Mouse (Mus musculus): ENCODE measurements at regions not wholly inside any gene's neighbourhood (a gene's known extent, or its start where the extent isn't known, plus 50 kb on each side); places are given as distances from the start of the nearest gene placed in this dataset.

GRCm38 (mm10) chr19:30427484-30427883 lies 122.0 kb downstream of the Dkk1 start:
- TF ChIP-seq POLR2A (IDR thresholded peaks at IDR 0.05; ENCODE audit: borderline replicate concordance, extremely low read depth, insufficient read depth, insufficient read length) = no peak
- no peak overlapping the region for H3K4me3 ChIP-seq (replicated peaks; ENCODE audit: low read length)
- no peaks in the 10 kb centered on the region for H3K9me3 ChIP-seq (ENCODE audit: control insufficient read depth, low read length)
- H3K4me2 ChIP-seq (replicated peaks; ENCODE audit: low read depth, low read length, severe bottlenecking) = no peak overlapping the region
- no peak overlapping the region for H3K27ac ChIP-seq (replicated peaks; ENCODE audit: low read depth, low read length)
- H3K4me1 ChIP-seq (ENCODE audit: control insufficient read depth, insufficient read depth, low read length) = 0 out of 2 replicates have a peak, but pooled peaks cover 3% of the 10 kb centered on the region
- WGBS = 4% methylated on average over 2 of the region's 2 CpGs
- no peak overlapping the region for H3K9ac ChIP-seq (ENCODE audit: low read depth, low read length, severe bottlenecking)
- H3K27me3 ChIP-seq (ENCODE audit: control insufficient read depth, insufficient read depth, low read length) = no peaks in the 10 kb centered on the region
- ATAC-seq (ENCODE audit: low FRiP score, low read depth) (no peak), DNase-seq (ENCODE audit: low spot score) (no peak)
- H3K36me3 ChIP-seq (ENCODE audit: control insufficient read depth, insufficient read depth, low read length) = no peaks in the 10 kb centered on the region

GRCm38 (mm10) chr19:30433141-30433540 lies 116.3 kb downstream of the Dkk1 start:
- no peak for ATAC-seq (ENCODE audit: low FRiP score, low read depth)
- no peak for TF ChIP-seq POLR2A (IDR thresholded peaks at IDR 0.05; ENCODE audit: borderline replicate concordance, extremely low read depth, insufficient read depth, insufficient read length)
- H3K27ac ChIP-seq (replicated peaks; ENCODE audit: low read depth, low read length) = no peak overlapping the region
- no peaks in the 10 kb centered on the region for H3K27me3 ChIP-seq (ENCODE audit: control insufficient read depth, insufficient read depth, low read length)
- no peak for DNase-seq (ENCODE audit: low spot score)
- H3K4me3 ChIP-seq (replicated peaks; ENCODE audit: low read length) = no peak overlapping the region
- H3K9me3 ChIP-seq (ENCODE audit: control insufficient read depth, low read length) = no peaks in the 10 kb centered on the region
- WGBS = 88% methylated on average over 1 of the region's 1 CpGs
- 0 out of 2 replicates have a peak, but pooled peaks cover 3% of the 10 kb centered on the region for H3K4me1 ChIP-seq (ENCODE audit: control insufficient read depth, insufficient read depth, low read length)
- H3K9ac ChIP-seq (ENCODE audit: low read depth, low read length, severe bottlenecking) = no peak overlapping the region
- H3K36me3 ChIP-seq (ENCODE audit: control insufficient read depth, insufficient read depth, low read length) = no peaks in the 10 kb centered on the region
- H3K4me2 ChIP-seq (replicated peaks; ENCODE audit: low read depth, low read length, severe bottlenecking) = no peak overlapping the region

- H3K27me3 ChIP-seq (ENCODE audit: control insufficient read depth, insufficient read depth, low read length) = no peaks in the 10 kb centered on the region
- no peak overlapping the region for H3K27ac ChIP-seq (replicated peaks; ENCODE audit: low read depth, low read length)
- H3K4me1 ChIP-seq (ENCODE audit: control insufficient read depth, insufficient read depth, low read length) = 0 out of 2 replicates have a peak, but pooled peaks cover 3% of the 10 kb centered on the region
- no peak overlapping the region for H3K4me3 ChIP-seq (replicated peaks; ENCODE audit: low read length)
- H3K4me2 ChIP-seq (replicated peaks; ENCODE audit: low read depth, low read length, severe bottlenecking) = no peak overlapping the region
- ATAC-seq (ENCODE audit: low FRiP score, low read depth) (no peak), DNase-seq (ENCODE audit: low spot score) (no peak)
- no peaks in the 10 kb centered on the region for H3K9me3 ChIP-seq (ENCODE audit: control insufficient read depth, low read length)
- no peak for TF ChIP-seq POLR2A (IDR thresholded peaks at IDR 0.05; ENCODE audit: borderline replicate concordance, extremely low read depth, insufficient read depth, insufficient read length)
- no peaks in the 10 kb centered on the region for H3K36me3 ChIP-seq (ENCODE audit: control insufficient read depth, insufficient read depth, low read length)
- WGBS = 47% methylated on average over 12 of the region's 12 CpGs
- no peak overlapping the region for H3K9ac ChIP-seq (ENCODE audit: low read depth, low read length, severe bottlenecking)
These were observed 114.3 kb downstream of the Dkk1 start for GRCm38 (mm10) chr19:30435054-30435738.

- WGBS = 53% methylated on average over 13 of the region's 13 CpGs
- Histone ChIP-seq H3K27ac (replicated peaks; ENCODE audit: low read depth, low read length) (peak overlapping the region; percentile 56), H3K4me3 (replicated peaks; ENCODE audit: low read length) (no peak overlapping the region), H3K36me3 (ENCODE audit: control insufficient read depth, insufficient read depth, low read length) (no peaks in the 10 kb centered on the region), H3K4me2 (replicated peaks; ENCODE audit: low read depth, low read length, severe bottlenecking) (0 out of 2 replicates have a peak overlapping the region, but pooled peaks have one; percentile 6), H3K4me1 (ENCODE audit: control insufficient read depth, insufficient read depth, low read length) (peaks cover 9% of the 10 kb centered on the region; the same call in 1 of the 2 replicates), H3K9me3 (ENCODE audit: control insufficient read depth, low read length) (no peaks in the 10 kb centered on the region), H3K9ac (ENCODE audit: low read depth, low read length, severe bottlenecking) (no peak overlapping the region), H3K27me3 (ENCODE audit: control insufficient read depth, insufficient read depth, low read length) (no peaks in the 10 kb centered on the region)
- ATAC-seq (ENCODE audit: low FRiP score, low read depth) (peak; percentile 64), DNase-seq (ENCODE audit: low spot score) (peak; percentile 38)
- TF ChIP-seq POLR2A (IDR thresholded peaks at IDR 0.05; ENCODE audit: borderline replicate concordance, extremely low read depth, insufficient read depth, insufficient read length) = no peak
These were observed 98.5 kb downstream of the Dkk1 start for GRCm38 (mm10) chr19:30450869-30451542.

GRCm38 (mm10) chr19:30451543-30451920 lies 97.9 kb downstream of the Dkk1 start:
- Histone ChIP-seq H3K27ac (replicated peaks; ENCODE audit: low read depth, low read length) (peak overlapping the region; percentile 56; the same call in 1 of the 2 replicates), H3K4me2 (replicated peaks; ENCODE audit: low read depth, low read length, severe bottlenecking) (0 out of 2 replicates have a peak overlapping the region, but pooled peaks have one; percentile 6), H3K4me3 (replicated peaks; ENCODE audit: low read length) (no peak overlapping the region), H3K9me3 (ENCODE audit: control insufficient read depth, low read length) (no peaks in the 10 kb centered on the region), H3K27me3 (ENCODE audit: control insufficient read depth, insufficient read depth, low read length) (no peaks in the 10 kb centered on the region), H3K4me1 (ENCODE audit: control insufficient read depth, insufficient read depth, low read length) (peaks cover 9% of the 10 kb centered on the region; the same call in 1 of the 2 replicates), H3K9ac (ENCODE audit: low read depth, low read length, severe bottlenecking) (no peak overlapping the region), H3K36me3 (ENCODE audit: control insufficient read depth, insufficient read depth, low read length) (no peaks in the 10 kb centered on the region)
- ATAC-seq (ENCODE audit: low FRiP score, low read depth) (peak; percentile 89), DNase-seq (ENCODE audit: low spot score) (peak; percentile 87)
- TF ChIP-seq POLR2A (IDR thresholded peaks at IDR 0.05; ENCODE audit: borderline replicate concordance, extremely low read depth, insufficient read depth, insufficient read length) = no peak
- WGBS = 29% methylated on average over 8 of the region's 8 CpGs
